Mouse (Mus musculus) bone marrow, adult 2 months (tissue): ENCODE data around the gene Apom.

Source experiments
- CTCF ChIP-seq: fragments of 200-500 bp; IDR thresholded peaks from 2 replicates; pipeline ENCODE4 v1.5.1; 2011; ENCODE audit warnings: low read length, control low read depth; ENCODE audit not compliant: control insufficient read depth, insufficient read depth
- POLR2A ChIP-seq: fragments of 200-500 bp; IDR thresholded peaks from 2 replicates; pipeline ENCODE4 v1.6.1; 2011; ENCODE audit warnings: low read depth, mild to moderate bottlenecking, control low read depth, low read length, borderline replicate concordance; ENCODE audit not compliant: control insufficient read depth

DNA sequence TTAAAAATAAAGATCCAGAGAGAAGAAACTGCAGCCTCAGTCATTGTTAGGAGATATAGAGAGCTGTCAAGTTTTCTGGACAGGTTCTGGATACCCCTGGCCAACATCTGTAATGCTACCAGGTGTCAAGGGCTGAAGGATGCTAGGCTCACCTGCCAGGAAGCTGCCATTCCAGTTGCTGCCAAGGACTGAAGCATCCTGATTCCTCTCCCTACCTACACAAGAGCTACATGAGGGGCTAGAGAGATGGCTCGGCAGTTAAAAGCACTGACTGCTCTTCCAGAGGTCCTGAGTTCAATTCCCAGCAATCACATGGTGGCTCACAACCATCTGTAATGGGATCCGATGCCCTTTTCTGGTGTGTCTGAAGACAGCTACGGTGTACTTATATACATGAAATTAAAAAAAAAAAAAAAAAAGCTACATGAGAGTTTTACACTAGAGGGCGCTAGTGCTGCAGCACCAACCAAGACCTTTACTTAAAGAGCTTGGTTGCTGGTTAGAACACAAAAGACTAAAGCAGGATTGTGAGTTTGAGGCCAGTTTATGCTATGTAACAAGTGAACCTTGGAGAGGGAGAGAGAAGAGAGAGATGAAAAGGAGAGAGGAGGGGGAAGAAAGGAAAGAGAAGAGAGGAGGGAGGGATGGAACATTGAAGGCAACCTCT is 36.8 kb upstream of the Apom start:
- TF ChIP-seq POLR2A = no peak
- TF ChIP-seq CTCF = no peak
